Mouse (Mus musculus) forebrain, embryonic 12.5 days (tissue): ENCODE results near the gene Arid3a. TPM values are rescaled to one million over a fixed set of nuclear protein-coding genes. Genes with fewer than 3 reads are reported as not detected.

Experiments
- ATAC-seq: fragments of 200-750 bp; cut with Nextera tagmentation; 2 replicates; pipeline ENCODE4 v1.8.0; 2017; ENCODE audit warnings: moderate TSS enrichment; ENCODE audit not compliant: low FRiP score
- H3K27ac ChIP-seq: fragments of 300-500 bp; sonication (generic); 2 replicates; pipeline ENCODE4 v1.5.1; 2016; ENCODE audit warnings: mild to moderate bottlenecking
- H3K27me3 ChIP-seq: fragments of 300-500 bp; sonication (generic); 2 replicates; pipeline ENCODE4 v1.6.1; 2016; ENCODE audit warnings: mild to moderate bottlenecking
- H3K36me3 ChIP-seq: fragments of 300-500 bp; sonication (generic); replicated peaks from 2 replicates; pipeline ENCODE4 v1.6.1; 2016; ENCODE audit warnings: mild to moderate bottlenecking
- H3K4me1 ChIP-seq: fragments of 300-500 bp; sonication (generic); 2 replicates; pipeline ENCODE4 v1.6.1; 2016
- H3K4me2 ChIP-seq: fragments of 300-500 bp; sonication (generic); 2 replicates; pipeline ENCODE4 v1.6.1; 2016; ENCODE audit warnings: mild to moderate bottlenecking, moderate library complexity
- H3K4me3 ChIP-seq: fragments of 300-500 bp; sonication (generic); replicated peaks from 2 replicates; pipeline ENCODE4 v1.5.1; 2016; ENCODE audit warnings: mild to moderate bottlenecking
- H3K9ac ChIP-seq: fragments of 300-500 bp; sonication (generic); 2 replicates; pipeline ENCODE4 v1.6.1; 2016; ENCODE audit warnings: mild to moderate bottlenecking
- H3K9me3 ChIP-seq: fragments of 300-500 bp; sonication (generic); 2 replicates; pipeline ENCODE4 v1.6.1; 2016
- WGBS: fragments of 180-500 bp; shearing (Covaris S2); methylation state at CpG from one replicate; pipeline ENCODE4 v1.1.7; 2016; 5-methylcytosine and 5-hydroxymethylcytosine counted together
- polyA plus RNA-seq: library from polyadenylated mRNA; unstranded; fragments of >200 nt; fragmentation: Nextera tagmentation; extraction: Ambion mirVana; gene quantifications from 2 replicates; pipeline ENCODE4 v1.2.1, GENCODE M21; 2016

Gene Arid3a
- polyA plus RNA-seq, 1 experiment from 2014 or later = 4.5 TPM

GRCm38 (mm10) chr10:79988506-79989271 lies 61.8 kb downstream of the Arid3a start, which contains the start of gene Cnn2:
TSS of gene Cnn2 (plus strand) at chr10:79988584.
- peak within 1 kb of the TSS; percentile 54 for H3K4me2 ChIP-seq
- no peak for ATAC-seq

GRCm38 (mm10) chr10:79989272-79989786 lies 62.5 kb downstream of the Arid3a start:
- no peak overlapping the region for H3K27ac ChIP-seq
- 38% methylated on average over 8 of the region's 8 CpGs for WGBS

More at GRCm38 (mm10) chr10:79988506-79989271, 61.8 kb downstream of the Arid3a start, which contains the start of gene Cnn2:
- peak within 1 kb of the TSS; percentile 56 for H3K27ac ChIP-seq
- H3K27me3 ChIP-seq = peaks cover 49% of the 10 kb centered on the region
- H3K36me3 ChIP-seq = no peaks in the 10 kb centered on the region
- peaks cover 3% of the 10 kb centered on the region; the same call in 1 of the 2 replicates for H3K9me3 ChIP-seq
- peak within 1 kb of the TSS; percentile 33 for H3K9ac ChIP-seq
- peak within 1 kb of the TSS; percentile 41 for H3K4me3 ChIP-seq
- 1% methylated on average over 59 of the region's 59 CpGs for WGBS
- H3K4me1 ChIP-seq = peaks cover 36% of the 10 kb centered on the region

GRCm38 (mm10) chr10:79989870-79990269 lies 63.0 kb downstream of the Arid3a start:
- WGBS = 21% methylated on average over 15 of the region's 15 CpGs
- no peak overlapping the region for H3K27ac ChIP-seq

More at GRCm38 (mm10) chr10:79989272-79989786, 62.5 kb downstream of the Arid3a start:
- H3K4me3 ChIP-seq = peak overlapping the region; percentile 41
- H3K9me3 ChIP-seq = peaks cover 3% of the 10 kb centered on the region; the same call in 1 of the 2 replicates
- H3K36me3 ChIP-seq = no peaks in the 10 kb centered on the region
- ATAC-seq = no peak
- H3K4me2 ChIP-seq = peak overlapping the region; percentile 54
- H3K27me3 ChIP-seq = peaks cover 49% of the 10 kb centered on the region
- peaks cover 37% of the 10 kb centered on the region for H3K4me1 ChIP-seq
- peak overlapping the region; percentile 33; the same call in 1 of the 2 replicates for H3K9ac ChIP-seq

GRCm38 (mm10) chr10:79991099-79991498 lies 64.3 kb downstream of the Arid3a start:
- H3K4me2 ChIP-seq = no peak overlapping the region
- H3K9ac ChIP-seq = no peak overlapping the region
- no peak for ATAC-seq
- H3K27me3 ChIP-seq = peaks cover 49% of the 10 kb centered on the region
- H3K36me3 ChIP-seq = no peaks in the 10 kb centered on the region
- peaks cover 3% of the 10 kb centered on the region; the same call in 1 of the 2 replicates for H3K9me3 ChIP-seq
- no peak overlapping the region for H3K27ac ChIP-seq
- 50% methylated on average over 12 of the region's 12 CpGs for WGBS
- H3K4me1 ChIP-seq = peaks cover 32% of the 10 kb centered on the region
- H3K4me3 ChIP-seq = 0 out of 2 replicates have a peak overlapping the region, but pooled peaks have one; percentile 5

More at GRCm38 (mm10) chr10:79989870-79990269, 63.0 kb downstream of the Arid3a start:
- Histone ChIP-seq H3K4me2 (peak overlapping the region; percentile 54), H3K4me3 (peak overlapping the region; percentile 41), H3K4me1 (peaks cover 38% of the 10 kb centered on the region), H3K9ac (peak overlapping the region; percentile 29; the same call in 1 of the 2 replicates), H3K9me3 (peaks cover 3% of the 10 kb centered on the region; the same call in 1 of the 2 replicates), H3K36me3 (no peaks in the 10 kb centered on the region), H3K27me3 (peaks cover 49% of the 10 kb centered on the region)
- no peak for ATAC-seq

GRCm38 (mm10) chr10:79991548-79991947 lies 64.7 kb downstream of the Arid3a start:
- ATAC-seq = no peak
- WGBS = 82% methylated on average over 6 of the region's 6 CpGs
- peaks cover 48% of the 10 kb centered on the region for H3K27me3 ChIP-seq
- H3K27ac ChIP-seq = no peak overlapping the region
- H3K4me3 ChIP-seq = no peak overlapping the region
- no peaks in the 10 kb centered on the region for H3K36me3 ChIP-seq
- H3K9me3 ChIP-seq = peaks cover 3% of the 10 kb centered on the region; the same call in 1 of the 2 replicates
- H3K4me2 ChIP-seq = no peak overlapping the region
- peaks cover 28% of the 10 kb centered on the region for H3K4me1 ChIP-seq
- H3K9ac ChIP-seq = no peak overlapping the region

- 92% methylated on average over 16 of the region's 16 CpGs for WGBS
- H3K27me3 ChIP-seq = peaks cover 36% of the 10 kb centered on the region
- no peak overlapping the region for H3K4me2 ChIP-seq
- H3K27ac ChIP-seq = no peak overlapping the region
- no peaks in the 10 kb centered on the region for H3K36me3 ChIP-seq
- H3K9me3 ChIP-seq = peaks cover 3% of the 10 kb centered on the region; the same call in 1 of the 2 replicates
- no peak overlapping the region for H3K9ac ChIP-seq
- peaks cover 25% of the 10 kb centered on the region for H3K4me1 ChIP-seq
- H3K4me3 ChIP-seq = no peak overlapping the region
- no peak for ATAC-seq
Measured at GRCm38 (mm10) chr10:79994397-79995115, 67.7 kb downstream of the Arid3a start.

GRCm38 (mm10) chr10:79995636-79996035 lies 68.8 kb downstream of the Arid3a start:
- Histone ChIP-seq H3K4me2 (peak overlapping the region; percentile 76; the same call in 1 of the 2 replicates), H3K4me1 (peaks cover 21% of the 10 kb centered on the region), H3K4me3 (no peak overlapping the region), H3K36me3 (no peaks in the 10 kb centered on the region), H3K9ac (no peak overlapping the region), H3K9me3 (peaks cover 3% of the 10 kb centered on the region; the same call in 1 of the 2 replicates), H3K27ac (no peak overlapping the region), H3K27me3 (peaks cover 36% of the 10 kb centered on the region)
- 91% methylated on average over 1 of the region's 1 CpGs for WGBS
- no peak for ATAC-seq

- under 1% methylated on average over 34 of the region's 34 CpGs for WGBS
- H3K4me1 ChIP-seq = peaks cover 21% of the 10 kb centered on the region
- peaks cover 3% of the 10 kb centered on the region; the same call in 1 of the 2 replicates for H3K9me3 ChIP-seq
- peak within 1 kb of the TSS; percentile 47 for H3K4me3 ChIP-seq
- H3K4me2 ChIP-seq = peak within 1 kb of the TSS; percentile 76
- peaks cover 36% of the 10 kb centered on the region for H3K27me3 ChIP-seq
- peak within 1 kb of the TSS; percentile 67 for H3K27ac ChIP-seq
- no peaks in the 10 kb centered on the region for H3K36me3 ChIP-seq
- peak; percentile 90 for ATAC-seq
- H3K9ac ChIP-seq = peak within 1 kb of the TSS; percentile 50
Measured at GRCm38 (mm10) chr10:79996272-79997033, 69.6 kb downstream of the Arid3a start, which contains the start of gene Abca7. TSS of gene Abca7 (plus strand) at chr10:79996494.

GRCm38 (mm10) chr10:79997034-79997760 lies 70.4 kb downstream of the Arid3a start:
- Histone ChIP-seq H3K36me3 (no peaks in the 10 kb centered on the region), H3K9me3 (no peaks in the 10 kb centered on the region), H3K4me2 (peak overlapping the region; percentile 76), H3K27me3 (peaks cover 43% of the 10 kb centered on the region), H3K27ac (peak overlapping the region; percentile 60), H3K9ac (peak overlapping the region; percentile 50), H3K4me3 (peak overlapping the region; percentile 47), H3K4me1 (peaks cover 21% of the 10 kb centered on the region)
- peak; percentile 82 for ATAC-seq
- 0% methylated on average over 35 of the region's 35 CpGs for WGBS

- WGBS = 6% methylated on average over 15 of the region's 15 CpGs
- 0 out of 2 replicates have a peak, but pooled peaks have one; percentile 28 for ATAC-seq
- H3K27me3 ChIP-seq = peaks cover 50% of the 10 kb centered on the region
Measured at GRCm38 (mm10) chr10:79997819-79998218, 71.0 kb downstream of the Arid3a start.

GRCm38 (mm10) chr10:80001945-80002344 lies 75.1 kb downstream of the Arid3a start:
- H3K27me3 ChIP-seq = peaks cover 76% of the 10 kb centered on the region
- H3K9me3 ChIP-seq = no peaks in the 10 kb centered on the region
- no peaks in the 10 kb centered on the region for H3K36me3 ChIP-seq
- WGBS = 72% methylated on average over 9 of the region's 9 CpGs
- H3K4me3 ChIP-seq = no peak overlapping the region
- H3K27ac ChIP-seq = no peak overlapping the region
- no peak overlapping the region for H3K4me2 ChIP-seq
- H3K9ac ChIP-seq = no peak overlapping the region
- no peak for ATAC-seq
- H3K4me1 ChIP-seq = peaks cover 22% of the 10 kb centered on the region

More at GRCm38 (mm10) chr10:79997819-79998218, 71.0 kb downstream of the Arid3a start:
- Histone ChIP-seq H3K4me3 (peak overlapping the region; percentile 47), H3K4me1 (peaks cover 21% of the 10 kb centered on the region), H3K36me3 (no peaks in the 10 kb centered on the region), H3K9ac (peak overlapping the region; percentile 50), H3K27ac (no peak overlapping the region), H3K9me3 (no peaks in the 10 kb centered on the region), H3K4me2 (peak overlapping the region; percentile 76)
